Mouse (Mus musculus) frontal cortex, postnatal 36 days (tissue): ENCODE data around the gene Hist1h2bc.
A peak's percentile ranks its signal among the peaks of the same experiment; 100 is the strongest.
"Not testable (repeated sequence)": the region's sequence is repeated elsewhere in the genome, so short reads cannot be mapped to it uniquely, and the experiment has no call there.

Source experiments
- DNase-seq, 2 experiments: peaks; one replicate each; pipeline ENCODE4 v3.0.0; 2022; ENCODE audit warnings: low spot score in 2 of 2

Hist1h2bc gene

DNA sequence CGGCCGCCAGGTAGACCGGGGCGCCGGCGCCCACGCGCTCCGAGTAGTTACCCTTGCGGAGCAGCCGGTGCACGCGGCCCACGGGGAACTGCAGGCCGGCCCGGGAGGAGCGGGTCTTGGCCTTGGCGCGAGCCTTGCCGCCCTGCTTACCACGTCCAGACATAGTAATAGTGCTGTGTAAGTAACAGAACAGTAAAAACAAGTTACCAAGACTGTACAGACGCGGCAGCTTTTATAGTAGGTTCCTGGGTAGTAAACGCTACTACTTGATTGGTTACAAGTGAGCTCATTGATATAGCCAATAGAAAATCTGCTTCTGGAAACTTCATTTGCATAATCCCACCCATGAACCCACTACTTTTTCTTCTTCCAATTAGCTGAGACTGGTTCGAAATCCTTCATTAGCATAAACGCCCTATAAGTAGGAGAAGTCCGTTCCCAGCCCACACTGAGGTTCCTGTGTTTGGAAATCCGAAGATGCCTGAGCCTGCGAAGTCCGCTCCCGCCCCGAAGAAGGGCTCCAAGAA is at the start of gene Hist1h2bc, which contains the start of gene Hist1h2ac:
Gene Hist1h2bc, plus strand, starts transcription at position 445 of the 527 bp plus-strand sequence.
Gene Hist1h2ac, minus strand, starts transcription at position 194 of the 527 bp plus-strand sequence.
- peak; percentile 87 to 92 for DNase-seq

DNA sequence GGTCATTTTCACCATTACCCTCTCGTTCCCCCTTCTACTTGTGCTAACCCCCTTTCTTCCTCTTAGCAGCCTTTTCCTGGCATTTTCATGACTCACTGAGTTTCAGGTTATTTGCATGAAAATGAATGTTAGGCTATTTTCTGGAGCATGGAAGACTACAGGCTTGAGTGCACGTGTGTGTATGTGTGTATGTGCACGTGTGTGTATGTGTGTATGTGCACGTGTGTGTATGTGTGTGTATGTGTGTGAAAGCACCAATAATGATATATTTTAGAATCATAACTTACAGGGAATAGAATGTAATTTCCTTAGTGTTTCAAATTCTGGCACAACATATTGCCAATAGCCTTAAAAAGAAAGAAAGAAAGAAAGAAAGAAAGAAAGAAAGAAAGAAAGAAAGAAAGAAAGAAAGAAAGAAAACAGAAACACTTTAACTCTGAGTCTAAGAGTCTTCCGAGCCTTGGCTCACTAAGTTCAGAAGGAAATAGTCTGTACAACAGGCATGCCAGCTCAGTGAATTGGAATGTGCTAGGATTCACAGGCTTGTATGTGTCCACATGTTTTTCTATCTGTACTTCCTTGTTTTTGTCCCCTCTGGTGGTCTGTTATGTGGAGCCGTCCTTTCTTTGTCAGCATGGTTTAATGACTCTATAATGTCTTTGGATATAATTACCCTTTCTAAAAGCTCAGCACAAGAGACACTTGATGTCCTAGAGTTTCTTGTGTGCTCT is 24.2 kb upstream of the Hist1h2bc start:
- DNase-seq, result no peak

GRCm38 (mm10) chr13:23662536-23662935 is 21.5 kb upstream of the Hist1h2bc start:
- no peak for DNase-seq

- no peak for DNase-seq
Observed at GRCm38 (mm10) chr13:23681990-23682582, 1.9 kb upstream of the Hist1h2bc start.

DNA sequence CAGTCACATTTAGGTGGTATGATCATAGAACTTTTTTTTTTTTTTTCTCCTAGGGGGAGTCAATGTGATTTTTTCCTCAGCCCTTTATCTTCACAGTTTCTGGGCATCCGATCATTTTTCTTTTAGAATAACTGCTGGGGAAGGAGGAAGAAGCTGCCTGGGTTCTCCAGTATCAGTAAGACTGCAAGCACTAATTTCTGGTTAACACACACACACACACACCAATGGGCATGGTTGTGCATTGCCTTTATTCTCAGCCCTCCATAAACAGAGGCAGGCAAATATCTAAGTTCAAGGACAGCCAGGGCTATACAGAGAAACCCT is 1.4 kb upstream of the Hist1h2bc start:
- no peak for DNase-seq

DNA sequence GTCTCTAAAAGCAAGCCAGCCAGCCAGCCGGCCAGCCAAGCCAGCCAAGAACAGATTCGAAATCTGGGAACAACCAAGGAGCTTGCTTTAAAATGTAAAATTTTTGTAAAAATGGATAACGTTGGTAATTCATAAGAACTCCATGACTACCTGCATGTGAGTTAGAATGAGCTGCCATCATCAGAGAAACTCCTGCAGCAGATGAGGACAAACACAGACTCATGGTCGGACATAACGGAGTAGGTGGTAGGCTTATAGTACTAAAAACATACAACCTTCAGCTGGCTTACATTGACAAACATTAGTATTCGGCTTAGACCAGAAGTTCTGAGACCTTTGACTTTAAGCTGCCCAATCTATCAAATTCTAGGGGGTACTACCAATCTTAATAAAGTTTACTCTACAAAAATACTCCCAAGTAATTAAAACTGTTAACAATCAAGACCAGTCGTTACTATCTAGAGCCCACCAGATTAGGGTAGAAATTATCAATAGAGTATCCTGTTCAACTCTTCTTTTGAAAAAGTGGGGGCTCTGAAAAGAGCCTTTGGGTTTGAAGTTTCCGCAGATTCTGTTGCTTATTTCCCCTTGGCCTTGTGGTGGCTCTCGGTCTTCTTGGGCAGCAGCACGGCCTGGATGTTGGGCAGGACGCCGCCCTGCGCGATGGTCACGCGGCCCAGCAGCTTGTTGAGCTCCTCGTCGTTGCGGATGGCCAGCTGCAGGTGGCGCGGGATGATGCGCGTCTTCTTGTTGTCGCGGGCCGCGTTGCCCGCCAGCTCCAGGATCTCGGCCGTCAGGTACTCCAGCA is 848 bp upstream of the Hist1h2bc start:
- DNase-seq, result not testable (repeated sequence)

GRCm38 (mm10) chr13:23684295-23684945 is 421 bp downstream of the Hist1h2bc start:
- peak; percentile 26 to 63 for DNase-seq

DNA sequence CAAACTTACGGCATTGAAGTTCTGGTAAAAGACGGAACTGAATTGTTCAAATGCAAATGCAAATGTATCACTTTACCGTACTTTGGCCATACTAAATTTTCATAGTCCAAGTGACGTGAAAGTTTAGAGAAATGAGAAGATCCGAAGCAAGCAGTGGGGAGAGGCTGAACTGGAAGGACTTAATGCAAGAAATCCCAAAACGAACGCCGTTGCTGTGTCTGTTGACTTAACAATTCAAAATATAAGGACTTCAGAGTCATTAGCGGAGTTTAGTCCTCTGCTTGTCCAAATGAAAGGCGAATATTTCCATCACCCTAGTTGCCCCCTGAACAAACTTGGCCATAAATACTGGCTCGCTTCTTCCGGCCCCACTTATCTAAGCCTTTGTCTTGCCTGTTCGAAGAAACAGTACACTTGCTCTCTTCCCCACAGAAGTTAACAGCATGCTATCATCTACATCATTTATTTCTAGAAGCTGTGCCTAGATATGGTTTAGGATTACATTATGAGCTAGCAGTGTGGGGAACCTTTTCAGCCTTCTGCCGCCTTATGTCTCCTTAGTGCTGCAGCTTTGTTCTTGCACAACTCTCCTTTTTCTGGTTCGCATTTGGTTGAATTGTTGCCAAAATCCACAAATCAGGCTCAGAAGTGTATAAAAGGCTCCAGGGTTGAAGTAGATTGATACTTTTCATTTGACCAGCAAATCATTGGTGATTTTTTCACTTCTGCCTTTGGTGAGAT is 1.3 kb downstream of the Hist1h2bc start:
- DNase-seq, result peak; percentile 13 to 24

GRCm38 (mm10) chr13:23685966-23686365 is 2.0 kb downstream of the Hist1h2bc start:
- peak in 1 of 2 experiments; percentile 22 for DNase-seq

DNA sequence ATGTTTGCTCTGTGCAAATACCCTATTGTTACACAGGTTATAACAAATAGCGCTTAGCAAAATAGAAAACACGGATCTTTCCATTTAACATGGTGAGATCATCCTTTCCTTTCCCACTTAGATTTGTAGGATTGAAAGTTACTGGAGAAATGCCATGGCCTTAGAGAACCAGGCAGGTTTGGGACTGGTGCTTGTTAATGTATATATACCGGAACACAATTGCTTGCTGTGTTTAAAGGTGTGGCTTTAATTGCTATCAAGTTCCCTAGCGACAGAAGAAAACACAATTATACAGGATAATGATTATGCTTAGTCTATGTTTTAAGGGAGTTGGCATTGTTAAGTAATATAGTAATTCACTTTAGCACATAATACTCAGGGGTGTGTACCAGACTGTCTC is 3.2 kb downstream of the Hist1h2bc start:
- no peak for DNase-seq

DNA sequence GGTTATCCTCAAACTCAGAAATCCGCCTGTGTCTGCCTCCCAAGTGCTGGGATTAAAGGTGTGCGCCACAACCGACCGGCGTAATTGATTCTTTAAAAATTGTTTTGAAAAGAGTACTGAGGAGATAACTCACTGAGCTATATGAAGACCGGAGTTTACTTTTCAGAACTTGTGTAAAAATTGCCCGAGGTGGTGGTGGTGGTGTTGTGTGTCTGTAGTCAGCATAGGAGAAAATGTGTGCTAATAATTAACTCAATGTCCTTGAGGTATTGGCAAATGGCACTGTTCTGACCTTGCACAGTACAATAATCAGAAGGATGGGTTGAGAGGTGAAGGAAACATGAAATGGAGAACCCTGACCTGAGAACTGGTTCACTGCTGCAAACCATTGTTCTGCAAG is 3.9 kb downstream of the Hist1h2bc start:
- DNase-seq, result no peak

DNA sequence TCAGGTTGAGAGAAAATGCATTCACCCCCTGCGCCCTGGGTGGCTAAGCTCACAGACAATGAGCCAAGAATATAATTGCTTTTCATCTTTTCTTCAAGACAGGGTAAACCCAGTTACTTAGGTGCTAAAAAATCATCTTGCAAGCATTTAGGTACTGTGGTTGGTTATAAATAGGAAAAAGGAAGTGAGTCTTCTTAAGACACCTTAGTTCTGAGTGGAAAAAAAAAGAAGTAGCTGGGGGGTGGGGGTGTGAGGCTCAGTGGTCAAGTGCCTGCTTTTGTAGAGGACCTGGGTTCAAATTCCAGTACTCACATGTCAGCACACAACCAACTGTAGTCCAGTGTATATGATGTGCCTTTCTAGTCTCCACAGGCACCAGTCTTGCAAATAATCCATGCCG is 5.0 kb downstream of the Hist1h2bc start:
- no peak for DNase-seq

DNA sequence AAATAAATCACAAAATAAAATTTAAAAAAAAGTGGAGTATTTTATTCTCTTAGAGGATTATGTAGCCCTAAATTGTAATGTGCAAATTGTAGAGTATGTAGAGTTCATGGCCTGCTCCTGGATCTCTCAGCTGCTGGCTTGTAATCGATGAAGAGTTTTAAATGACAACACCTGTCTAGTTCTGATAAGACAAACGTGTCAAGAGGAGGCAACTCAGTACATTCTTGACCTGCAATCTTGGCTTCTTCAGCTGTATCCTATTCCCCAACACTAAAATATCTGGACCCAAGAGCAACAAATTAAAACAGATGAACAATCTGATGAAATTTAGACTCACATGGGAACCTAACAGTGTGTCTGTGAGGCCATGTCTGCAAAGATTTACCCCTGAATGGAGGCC is 5.5 kb downstream of the Hist1h2bc start:
- no peak for DNase-seq

DNA sequence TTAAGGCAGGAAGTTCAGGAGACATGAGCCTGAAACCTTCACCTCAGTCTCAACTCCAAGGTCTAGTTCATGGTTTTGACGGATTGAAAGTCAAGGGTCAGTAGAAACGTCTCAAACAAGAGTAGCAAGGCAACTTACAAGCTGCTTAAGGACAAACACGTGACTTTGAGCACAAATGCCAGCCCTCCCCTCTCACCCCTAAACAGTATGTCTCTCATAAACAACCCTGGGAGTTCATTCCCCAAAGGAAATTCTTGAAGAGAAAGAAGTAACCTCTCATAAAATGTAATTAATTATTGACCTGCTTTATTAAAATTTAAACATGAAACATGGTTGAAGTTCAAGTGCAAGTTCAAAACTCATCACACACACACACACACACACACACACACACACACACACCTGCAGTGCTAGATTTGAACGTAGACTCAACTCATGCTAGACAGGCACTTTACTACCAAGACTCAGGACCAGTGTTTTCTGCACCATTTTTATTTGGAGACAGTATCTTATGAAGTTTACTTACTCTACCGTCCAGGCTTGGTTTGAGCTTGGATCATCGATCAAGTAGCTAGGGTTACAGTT is 9.9 kb downstream of the Hist1h2bc start:
- DNase-seq, result no peak

- DNase-seq, result no peak
Observed at GRCm38 (mm10) chr13:23694956-23695355, 11.0 kb downstream of the Hist1h2bc start.

GRCm38 (mm10) chr13:23695514-23695913 is 11.5 kb downstream of the Hist1h2bc start, which contains the start of gene Hist1h1t:
Gene Hist1h1t, plus strand, starts transcription at chr13:23695814.
- DNase-seq, result no peak

DNA sequence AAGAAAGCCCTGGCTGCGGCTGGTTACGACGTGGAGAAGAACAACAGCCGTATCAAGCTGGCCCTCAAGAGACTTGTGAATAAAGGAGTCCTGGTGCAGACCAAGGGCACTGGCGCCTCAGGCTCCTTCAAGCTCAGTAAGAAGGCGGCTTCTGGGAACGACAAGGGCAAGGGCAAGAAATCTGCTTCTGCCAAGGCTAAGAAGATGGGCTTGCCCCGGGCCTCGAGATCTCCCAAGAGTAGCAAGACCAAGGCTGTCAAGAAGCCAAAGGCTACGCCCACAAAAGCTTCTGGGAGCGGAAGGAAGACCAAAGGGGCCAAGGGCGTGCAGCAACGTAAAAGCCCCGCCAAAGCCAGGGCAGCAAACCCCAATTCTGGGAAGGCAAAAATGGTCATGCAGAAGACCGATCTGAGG is 12.1 kb downstream of the Hist1h2bc start:
- no peak for DNase-seq

- DNase-seq, result peak; percentile 34 to 46
Observed at GRCm38 (mm10) chr13:23697491-23698299, 13.7 kb downstream of the Hist1h2bc start.

GRCm38 (mm10) chr13:23698300-23698693 is 14.3 kb downstream of the Hist1h2bc start, which contains the start of gene Hist1h4c:
Gene Hist1h4c, minus strand, starts transcription at chr13:23698454.
- DNase-seq, result peak; percentile 100

GRCm38 (mm10) chr13:23698996-23699395 is 15.0 kb downstream of the Hist1h2bc start:
- DNase-seq, result no peak
